Mouse (Mus musculus): ENCODE results near the gene Paqr9. TPM values are rescaled to one million over a fixed set of nuclear protein-coding genes. Genes with fewer than 3 reads are reported as not detected.

Paqr9 gene
- polyA plus RNA-seq, 1 experiment from 2014 or later, result 2.8 TPM

DNA sequence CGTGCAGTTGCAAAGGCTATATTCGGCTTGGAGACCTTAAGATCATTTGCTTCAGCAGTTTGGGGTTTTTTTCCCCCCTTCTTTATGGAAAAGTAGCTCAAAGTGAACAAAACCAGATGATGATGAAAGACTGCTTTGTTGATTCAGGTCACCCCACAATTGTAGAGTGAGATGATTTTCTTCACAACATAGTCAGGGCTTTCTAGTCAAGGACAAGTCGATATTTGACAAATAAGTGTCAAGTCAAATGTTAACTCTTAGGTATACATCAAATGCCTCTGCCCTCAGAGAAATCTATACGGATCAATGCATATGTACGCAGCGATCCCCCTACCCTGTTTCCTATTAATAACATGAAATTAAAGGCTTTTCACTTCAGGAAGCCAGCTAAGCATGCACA is 17.0 kb upstream of the Paqr9 start:
- no peak overlapping the region for H3K27ac ChIP-seq
- TF ChIP-seq CTCF (IDR thresholded peaks at IDR 0.05; ENCODE audit: low read depth), result no peak
- no peak for DNase-seq (ENCODE audit: low spot score)
- no peak overlapping the region for H3K4me2 ChIP-seq (ENCODE audit: low read length)
- no peak overlapping the region for H3K9ac ChIP-seq (ENCODE audit: low read depth, low read length)
- ATAC-seq (replicated peaks; ENCODE audit: low FRiP score, low read depth), result no peak
- no peaks in the 10 kb centered on the region for H3K9me3 ChIP-seq (replicated peaks; ENCODE audit: low read length)
- 69% methylated on average over 6 of the region's 6 CpGs for WGBS
- no peaks in the 10 kb centered on the region for H3K4me1 ChIP-seq (replicated peaks; ENCODE audit: insufficient read depth, low read length)
- no peaks in the 10 kb centered on the region for H3K27me3 ChIP-seq (ENCODE audit: insufficient read depth, low read length)
- H3K4me3 ChIP-seq (replicated peaks; ENCODE audit: low read depth, low read length), result no peak overlapping the region
- H3K36me3 ChIP-seq (ENCODE audit: insufficient read depth, low read length), result no peaks in the 10 kb centered on the region

DNA sequence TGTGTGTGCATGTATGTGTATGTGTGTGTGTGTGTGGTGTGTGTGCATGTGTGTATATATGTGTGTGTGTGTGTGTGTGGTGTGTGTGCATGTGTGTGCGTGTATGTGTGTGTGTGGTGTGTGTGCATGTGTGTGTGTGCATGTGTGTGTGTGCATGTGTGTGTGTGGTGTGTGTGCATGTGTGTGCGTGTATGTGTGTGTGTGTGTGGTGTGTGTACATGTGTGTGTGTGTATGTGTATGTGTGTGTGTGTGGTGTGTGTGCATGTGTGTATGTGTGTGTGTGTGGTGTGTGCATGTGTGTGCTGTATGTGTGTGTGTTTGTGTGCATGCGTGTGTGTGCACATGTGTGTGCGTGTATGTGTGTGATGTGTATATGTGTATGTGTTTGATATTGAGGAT is 14.9 kb upstream of the Paqr9 start:
- H3K27ac ChIP-seq, result no peak overlapping the region
- H3K27me3 ChIP-seq (ENCODE audit: insufficient read depth, low read length), result 0 out of 2 replicates have a peak, but pooled peaks cover 2% of the 10 kb centered on the region
- H3K4me2 ChIP-seq (ENCODE audit: low read length), result no peak overlapping the region
- no peaks in the 10 kb centered on the region for H3K36me3 ChIP-seq (ENCODE audit: insufficient read depth, low read length)
- no peak for TF ChIP-seq CTCF (IDR thresholded peaks at IDR 0.05; ENCODE audit: low read depth)
- ATAC-seq (replicated peaks; ENCODE audit: low FRiP score, low read depth) (no peak), DNase-seq (ENCODE audit: low spot score) (no peak)
- no peaks in the 10 kb centered on the region for H3K4me1 ChIP-seq (replicated peaks; ENCODE audit: insufficient read depth, low read length)
- 98% methylated on average over 4 of the region's 4 CpGs for WGBS
- no peaks in the 10 kb centered on the region for H3K9me3 ChIP-seq (replicated peaks; ENCODE audit: low read length)
- H3K4me3 ChIP-seq (replicated peaks; ENCODE audit: low read depth, low read length), result no peak overlapping the region
- no peak overlapping the region for H3K9ac ChIP-seq (ENCODE audit: low read depth, low read length)

DNA sequence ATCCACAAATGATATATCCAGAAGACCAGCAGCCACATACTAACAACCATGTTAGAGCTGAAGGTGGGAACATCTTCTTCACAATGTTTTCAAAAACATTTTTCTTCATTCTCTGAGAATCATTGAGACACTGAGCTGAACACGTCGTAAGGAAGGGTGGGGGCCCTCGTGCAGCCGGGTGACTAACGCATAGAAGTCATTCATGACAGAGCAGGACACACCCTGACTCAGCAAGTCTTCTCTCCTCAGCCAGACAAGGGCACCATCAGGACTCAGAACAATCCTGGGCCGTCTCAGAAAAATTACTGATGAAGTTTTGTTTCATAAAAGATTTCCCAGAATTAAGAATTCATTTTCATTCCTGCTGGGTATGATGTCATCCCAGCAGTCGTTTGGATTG is 12.8 kb upstream of the Paqr9 start:
- Histone ChIP-seq H3K36me3 (ENCODE audit: insufficient read depth, low read length) (no peaks in the 10 kb centered on the region), H3K4me1 (replicated peaks; ENCODE audit: insufficient read depth, low read length) (no peaks in the 10 kb centered on the region), H3K27ac (no peak overlapping the region), H3K9me3 (replicated peaks; ENCODE audit: low read length) (no peaks in the 10 kb centered on the region), H3K9ac (ENCODE audit: low read depth, low read length) (no peak overlapping the region), H3K27me3 (ENCODE audit: insufficient read depth, low read length) (0 out of 2 replicates have a peak, but pooled peaks cover 6% of the 10 kb centered on the region), H3K4me3 (replicated peaks; ENCODE audit: low read depth, low read length) (no peak overlapping the region), H3K4me2 (ENCODE audit: low read length) (no peak overlapping the region)
- no peak for ATAC-seq (replicated peaks; ENCODE audit: low FRiP score, low read depth)
- 41% methylated on average over 7 of the region's 7 CpGs for WGBS
- no peak for DNase-seq (ENCODE audit: low spot score)
- no peak for TF ChIP-seq CTCF (IDR thresholded peaks at IDR 0.05; ENCODE audit: low read depth)

DNA sequence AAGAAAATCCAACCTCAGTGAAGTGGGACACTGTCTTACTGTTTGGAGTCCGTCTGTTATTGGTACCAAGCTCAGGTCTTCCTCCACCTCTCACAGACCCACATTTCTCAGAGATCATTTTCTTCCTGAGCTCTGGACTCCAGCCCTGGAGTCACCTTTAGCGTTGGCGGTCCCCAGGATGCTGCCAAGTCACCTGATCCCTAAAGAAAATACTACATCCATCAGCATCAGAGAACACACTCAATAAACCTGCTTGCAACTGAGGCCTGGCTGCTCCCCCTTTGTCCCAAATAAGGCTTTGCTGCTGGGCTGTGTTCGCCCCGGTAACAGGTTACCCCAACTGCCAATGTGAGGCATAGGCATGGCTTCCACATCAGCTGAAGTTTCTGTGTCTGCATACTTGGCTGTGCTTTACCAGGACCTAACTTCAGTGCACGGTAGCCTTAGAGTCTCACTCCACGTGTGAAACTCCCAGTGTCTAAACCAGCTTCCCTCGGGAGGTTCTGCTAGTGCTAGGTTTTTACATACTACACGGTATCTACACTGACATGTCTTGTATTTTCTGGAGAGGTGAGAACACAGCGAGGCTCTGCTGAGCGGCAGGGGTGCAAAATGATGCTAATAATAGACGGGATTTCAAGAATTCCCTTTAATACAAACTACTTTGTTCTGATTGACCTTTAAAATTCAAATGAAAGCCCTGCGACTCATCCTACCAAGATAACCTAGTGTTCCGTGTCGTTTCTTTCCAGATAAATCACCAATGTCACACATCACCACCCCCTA is 9.6 kb upstream of the Paqr9 start:
- no peak for TF ChIP-seq CTCF (IDR thresholded peaks at IDR 0.05; ENCODE audit: low read depth)
- H3K4me2 ChIP-seq (ENCODE audit: low read length), result no peak overlapping the region
- 34% methylated on average over 15 of the region's 15 CpGs for WGBS
- H3K36me3 ChIP-seq (ENCODE audit: insufficient read depth, low read length), result no peaks in the 10 kb centered on the region
- H3K27me3 ChIP-seq (ENCODE audit: insufficient read depth, low read length), result 0 out of 2 replicates have a peak, but pooled peaks cover 6% of the 10 kb centered on the region
- no peak overlapping the region for H3K9ac ChIP-seq (ENCODE audit: low read depth, low read length)
- H3K4me1 ChIP-seq (replicated peaks; ENCODE audit: insufficient read depth, low read length), result no peaks in the 10 kb centered on the region
- ATAC-seq (replicated peaks; ENCODE audit: low FRiP score, low read depth), result no peak
- no peak overlapping the region for H3K27ac ChIP-seq
- H3K4me3 ChIP-seq (replicated peaks; ENCODE audit: low read depth, low read length), result no peak overlapping the region
- DNase-seq (ENCODE audit: low spot score), result no peak
- no peaks in the 10 kb centered on the region for H3K9me3 ChIP-seq (replicated peaks; ENCODE audit: low read length)

DNA sequence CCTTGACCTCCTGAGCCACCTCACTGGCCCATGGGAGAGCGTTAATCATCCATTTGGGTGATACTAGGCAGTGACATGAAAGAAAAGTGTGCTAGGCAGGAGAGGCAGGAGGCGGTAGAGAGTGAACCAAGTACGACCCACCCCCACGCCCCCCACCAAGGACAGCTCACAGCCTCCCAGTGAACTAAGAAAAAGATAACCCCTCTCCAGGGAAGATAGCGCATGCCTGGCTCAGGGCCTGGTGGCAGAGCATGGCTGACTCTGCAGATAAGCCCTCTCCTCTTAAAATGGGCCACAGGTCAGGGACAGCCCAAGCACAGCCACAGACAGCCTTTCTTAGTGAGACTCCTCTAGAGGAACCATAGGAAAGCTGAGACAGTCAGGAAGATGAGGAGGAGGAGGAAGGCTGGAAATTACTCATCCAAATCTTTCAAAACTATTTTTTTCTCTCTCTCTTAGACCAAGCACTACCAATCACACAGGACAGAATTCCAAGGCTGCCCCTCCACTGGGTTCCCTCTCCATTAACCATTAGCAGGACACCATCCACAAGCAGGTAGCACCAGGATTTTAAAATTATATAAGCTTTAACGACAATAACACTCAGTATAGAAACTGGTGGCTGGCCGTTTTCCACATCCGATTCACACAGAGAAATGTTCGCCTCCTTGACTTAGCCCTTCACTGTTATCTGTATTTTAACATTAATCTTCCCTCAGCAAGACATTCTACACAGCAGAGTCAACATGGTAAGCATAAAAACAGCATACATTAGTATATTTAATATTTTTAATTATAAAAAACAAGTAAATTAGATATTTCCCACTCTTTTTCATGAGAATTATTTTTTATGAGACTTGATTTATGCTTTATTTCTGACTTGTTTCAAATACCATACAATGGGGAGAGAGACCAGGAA is 8.3 kb upstream of the Paqr9 start:
- H3K4me3 ChIP-seq (replicated peaks; ENCODE audit: low read depth, low read length), result no peak overlapping the region
- peak; percentile 8; the same call in 1 of the 2 replicates for TF ChIP-seq CTCF (IDR thresholded peaks at IDR 0.05; ENCODE audit: low read depth)
- DNase-seq (ENCODE audit: low spot score) (no peak), ATAC-seq (replicated peaks; ENCODE audit: low FRiP score, low read depth) (peak; percentile 50; the same call in 1 of the 2 replicates)
- H3K27me3 ChIP-seq (ENCODE audit: insufficient read depth, low read length), result 0 out of 2 replicates have a peak, but pooled peaks cover 6% of the 10 kb centered on the region
- no peak overlapping the region for H3K9ac ChIP-seq (ENCODE audit: low read depth, low read length)
- H3K9me3 ChIP-seq (replicated peaks; ENCODE audit: low read length), result no peaks in the 10 kb centered on the region
- no peak overlapping the region for H3K27ac ChIP-seq
- no peaks in the 10 kb centered on the region for H3K4me1 ChIP-seq (replicated peaks; ENCODE audit: insufficient read depth, low read length)
- H3K36me3 ChIP-seq (ENCODE audit: insufficient read depth, low read length), result no peaks in the 10 kb centered on the region
- WGBS, result 51% methylated on average over 9 of the region's 9 CpGs
- H3K4me2 ChIP-seq (ENCODE audit: low read length), result no peak overlapping the region

DNA sequence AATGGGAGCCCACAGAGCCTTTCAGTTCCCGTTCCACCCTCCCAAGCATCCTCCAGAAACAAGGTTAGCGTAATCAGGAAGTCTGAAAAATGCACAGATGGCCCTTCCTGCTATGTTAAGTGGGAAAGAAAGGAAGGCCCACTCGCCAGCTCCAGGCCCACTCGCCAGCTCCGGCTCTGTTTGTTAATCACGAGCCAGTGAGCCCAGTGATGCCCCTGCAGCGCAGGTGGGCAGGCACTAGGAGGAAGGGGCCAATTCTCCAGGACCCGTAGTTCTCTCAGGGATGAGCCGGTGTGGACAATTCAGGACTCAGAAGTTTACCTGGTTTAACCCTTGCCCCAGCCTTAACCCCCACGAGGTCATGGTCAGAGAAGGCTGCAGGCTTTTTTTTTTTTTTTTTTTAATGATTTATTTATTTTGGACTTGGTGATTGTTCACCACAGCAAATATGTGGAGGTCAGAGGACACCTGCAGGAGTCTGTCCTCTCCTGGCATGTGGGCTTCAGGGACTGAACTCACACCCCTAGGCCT is 7.2 kb upstream of the Paqr9 start:
- H3K27me3 ChIP-seq (ENCODE audit: insufficient read depth, low read length), result 0 out of 2 replicates have a peak, but pooled peaks cover 6% of the 10 kb centered on the region
- H3K27ac ChIP-seq, result no peak overlapping the region
- H3K9ac ChIP-seq (ENCODE audit: low read depth, low read length), result no peak overlapping the region
- H3K36me3 ChIP-seq (ENCODE audit: insufficient read depth, low read length), result no peaks in the 10 kb centered on the region
- H3K9me3 ChIP-seq (replicated peaks; ENCODE audit: low read length), result no peaks in the 10 kb centered on the region
- no peak overlapping the region for H3K4me2 ChIP-seq (ENCODE audit: low read length)
- ATAC-seq (replicated peaks; ENCODE audit: low FRiP score, low read depth) (peak; percentile 50), DNase-seq (ENCODE audit: low spot score) (no peak)
- TF ChIP-seq CTCF (IDR thresholded peaks at IDR 0.05; ENCODE audit: low read depth), result no peak
- no peak overlapping the region for H3K4me3 ChIP-seq (replicated peaks; ENCODE audit: low read depth, low read length)
- 74% methylated on average over 10 of the region's 10 CpGs for WGBS
- H3K4me1 ChIP-seq (replicated peaks; ENCODE audit: insufficient read depth, low read length), result no peaks in the 10 kb centered on the region
